Mouse (Mus musculus) megakaryocyte, embryonic 14.5 days (primary cell): ENCODE data around the gene Tmem63c.

ENCODE experiments used
- FLI1 ChIP-seq: IDR thresholded peaks from 2 replicates; pipeline ENCODE4 v1.6.1; 2012; ENCODE audit warnings: low read length, inconsistent platforms, mixed read lengths
- GATA1 ChIP-seq: IDR thresholded peaks from 3 replicates; pipeline ENCODE4 v1.6.1; 2012; ENCODE audit warnings: mixed read lengths, low read length, inconsistent platforms, borderline replicate concordance

GRCm38 (mm10) chr12:87040166-87040565 is 19.0 kb downstream of the Tmem63c start:
- TF ChIP-seq GATA1 (no peak), FLI1 (no peak)
